Comparison of ENCODE assay signal across 8 mouse cellular contexts in the genomic region with DNA sequence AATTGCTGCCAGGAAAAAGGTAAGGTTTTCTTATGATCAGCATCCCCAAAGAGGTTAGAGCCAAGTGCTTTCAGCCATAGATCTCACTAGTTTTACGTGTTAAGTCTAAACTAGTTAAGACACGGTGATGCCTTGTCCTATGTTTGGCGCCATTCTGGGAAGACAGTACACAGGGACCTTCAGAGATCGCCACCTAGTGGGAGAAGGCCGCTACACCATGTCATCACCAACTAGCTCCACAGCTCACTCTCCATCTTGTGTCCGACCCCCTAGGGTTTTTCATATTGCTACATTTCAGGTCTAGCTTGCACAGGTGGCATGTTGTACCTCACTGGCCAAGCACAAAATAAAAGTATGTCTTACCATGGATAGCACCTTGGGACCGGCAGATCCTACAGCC. TPM values are rescaled to one million over a fixed set of nuclear protein-coding genes. Genes with fewer than 3 reads are reported as not detected.
DNase-seq lines count a peak whose midpoint lies in the region; ATAC-seq lines count a peak whose summit lies in the region.

No protein-coding gene starts in this region.

- peak; percentile 56 for DNase-seq in MEL-GATA-1-ER (ENCODE audit: extremely low read depth, low read depth)
- DNase-seq in brain, embryonic 18.5 days (ENCODE audit: low read depth, low spot score): peak; percentile 20
- DNase-seq in heart, postnatal 4 days: peak; percentile 84
- DNase-seq in layer of hippocampus, adult 8-10 months (ENCODE audit: low spot score in 2 of 2): peak; percentile 41 to 77
- peak; percentile 74 for DNase-seq in lung, postnatal 25 days (ENCODE audit: low spot score)
- DNase-seq in right cerebral cortex, adult 18-20 months: peak; percentile 72
- peak; percentile 32 to 74 for DNase-seq in urinary bladder, postnatal 36 days (ENCODE audit: low spot score in 2 of 2)

- ATAC-seq in erythroid progenitor cell, adult 5-6 weeks (replicated peaks; ENCODE audit: low FRiP score, poor library complexity, severe bottlenecking): peak; percentile 84

RNA-seq across cellular contexts. Expression of gene Ccdc38, which starts 8.6 kb away (rescaled TPM):
- not detected in 2 replicates for total RNA-seq in erythroid progenitor cell, adult 5-6 weeks (2015; ENCODE audit: low replicate concordance)
- 0.26 TPM in 1 of 2 replicates, not detected in the other for total RNA-seq in erythroid progenitor cell, adult 5-6 weeks (2017; ENCODE audit: low replicate concordance)
- not detected for total RNA-seq in heart, postnatal 4 days (2021)
- total RNA-seq in layer of hippocampus, adult 8-10 months (2022): under 1 TPM in 1 of 4 experiments, not detected in 3; 0.14 TPM

RNA-seq across cellular contexts. Expression of gene Amdhd1, which starts 9.2 kb away (rescaled TPM):
- total RNA-seq in erythroid progenitor cell, adult 5-6 weeks (2015; ENCODE audit: low replicate concordance): 0.42 TPM in 1 of 2 replicates, not detected in the other
- total RNA-seq in erythroid progenitor cell, adult 5-6 weeks (2017; ENCODE audit: low replicate concordance): not detected in 2 replicates
- under 1 TPM; 0.17 to 0.18 TPM for total RNA-seq in heart, postnatal 4 days (2021)
- under 1 TPM; 0.25 to 0.52 (median 0.34) TPM for total RNA-seq in layer of hippocampus, adult 8-10 months (2022)

RNA-seq across cellular contexts. Expression of gene Snrpf, which starts 40.5 kb away (rescaled TPM):
- total RNA-seq in erythroid progenitor cell, adult 5-6 weeks (2015; ENCODE audit: low replicate concordance): 62.5 and 62.7 TPM in 2 replicates
- 59.3 and 83.2 TPM in 2 replicates for total RNA-seq in erythroid progenitor cell, adult 5-6 weeks (2017; ENCODE audit: low replicate concordance)
- 10 to 100 TPM; 20.3 to 21.3 TPM for total RNA-seq in heart, postnatal 4 days (2021)
- total RNA-seq in layer of hippocampus, adult 8-10 months (2022): 10 to 100 TPM in 2 of 4 experiments, 1 to 10 TPM in 2; 6.6 to 13.3 (median 10.9) TPM

Comparison
In these comparisons a context has a peak if more than half of its experiments do, and no peak if none do; other contexts are left out.
1. Peak in every context shown above with its lines: DNase-seq and ATAC-seq.
2. DNase-seq: peak in every context shown above with its lines; median percentile 84 in heart, postnatal 4 days; 74 in lung, postnatal 25 days; 72 in right cerebral cortex, adult 18-20 months; 59 in layer of hippocampus, adult 8-10 months; 56 in MEL-GATA-1-ER; 53 in urinary bladder, postnatal 36 days; 20 in brain, embryonic 18.5 days.